Mouse (Mus musculus) kidney, postnatal 0 days (tissue): ENCODE data around the gene Cnksr3. TPM values are rescaled to one million over a fixed set of nuclear protein-coding genes. Genes with fewer than 3 reads are reported as not detected.
A peak's percentile ranks its signal among the peaks of the same experiment; 100 is the strongest.

Experiments
- ATAC-seq: fragments of 200-750 bp; cut with Nextera tagmentation; replicated peaks from 2 replicates; pipeline ENCODE4 v1.8.0; 2017; ENCODE audit warnings: low read depth, moderate number of reproducible peaks, moderate TSS enrichment, moderate library complexity; ENCODE audit not compliant: low FRiP score
- DNase-seq: peaks from one replicate; pipeline ENCODE4 v3.0.0-alpha.2; 2016; ENCODE audit warnings: low spot score
- H3K27ac ChIP-seq: fragments of 300-500 bp; sonication (generic); 2 replicates; pipeline ENCODE4 v1.5.1; 2014; ENCODE audit warnings: mild to moderate bottlenecking
- H3K27me3 ChIP-seq: fragments of 300-500 bp; sonication (generic); 2 replicates; pipeline ENCODE4 v1.6.1; 2014; ENCODE audit warnings: low read length, mixed read lengths; ENCODE audit not compliant: insufficient read depth
- H3K36me3 ChIP-seq: fragments of 300-500 bp; sonication (generic); 2 replicates; pipeline ENCODE4 v1.6.1; 2014; ENCODE audit warnings: low read length, mixed read lengths; ENCODE audit not compliant: insufficient read depth
- H3K4me1 ChIP-seq: fragments of 300-500 bp; sonication (generic); replicated peaks from 2 replicates; pipeline ENCODE4 v1.6.1; 2014; ENCODE audit warnings: antibody characterized with exemption, low read length, mixed read lengths; ENCODE audit not compliant: insufficient read depth
- H3K4me2 ChIP-seq: fragments of 300-500 bp; sonication (generic); 2 replicates; pipeline ENCODE4 v1.6.1; 2014; ENCODE audit warnings: mild to moderate bottlenecking, low read length, moderate library complexity, mixed read lengths
- H3K4me3 ChIP-seq: fragments of 300-500 bp; sonication (generic); replicated peaks from 2 replicates; pipeline ENCODE4 v1.5.1; 2014; ENCODE audit warnings: low read depth, low read length
- H3K9ac ChIP-seq: fragments of 300-500 bp; sonication (generic); 2 replicates; pipeline ENCODE4 v1.6.1; 2014; ENCODE audit warnings: low read depth, low read length
- H3K9me3 ChIP-seq: fragments of 300-500 bp; sonication (generic); replicated peaks from 2 replicates; pipeline ENCODE4 v1.6.1; 2016; ENCODE audit warnings: low read length, inconsistent platforms, mixed read lengths
- CTCF ChIP-seq: IDR thresholded peaks from 2 replicates; pipeline ENCODE4 v1.5.1; 2016; ENCODE audit warnings: antibody characterized with exemption, low read depth, mild to moderate bottlenecking, moderate library complexity
- WGBS: fragments of 180-500 bp; shearing (Covaris S2); extraction: QIAGEN DNeasy Blood & Tissue Kit; methylation state at CpG from one replicate; pipeline ENCODE4 v1.1.7; 2014; 5-methylcytosine and 5-hydroxymethylcytosine counted together
- polyA plus RNA-seq: library from polyadenylated mRNA; unstranded; fragments of >200 nt; fragmentation: Nextera tagmentation; extraction: Ambion mirVana; gene quantifications from 2 replicates; pipeline ENCODE4 v1.2.1, GENCODE M21; 2015

Gene Cnksr3
- polyA plus RNA-seq, 1 experiment from 2014 or later: 18.3 TPM

DNA sequence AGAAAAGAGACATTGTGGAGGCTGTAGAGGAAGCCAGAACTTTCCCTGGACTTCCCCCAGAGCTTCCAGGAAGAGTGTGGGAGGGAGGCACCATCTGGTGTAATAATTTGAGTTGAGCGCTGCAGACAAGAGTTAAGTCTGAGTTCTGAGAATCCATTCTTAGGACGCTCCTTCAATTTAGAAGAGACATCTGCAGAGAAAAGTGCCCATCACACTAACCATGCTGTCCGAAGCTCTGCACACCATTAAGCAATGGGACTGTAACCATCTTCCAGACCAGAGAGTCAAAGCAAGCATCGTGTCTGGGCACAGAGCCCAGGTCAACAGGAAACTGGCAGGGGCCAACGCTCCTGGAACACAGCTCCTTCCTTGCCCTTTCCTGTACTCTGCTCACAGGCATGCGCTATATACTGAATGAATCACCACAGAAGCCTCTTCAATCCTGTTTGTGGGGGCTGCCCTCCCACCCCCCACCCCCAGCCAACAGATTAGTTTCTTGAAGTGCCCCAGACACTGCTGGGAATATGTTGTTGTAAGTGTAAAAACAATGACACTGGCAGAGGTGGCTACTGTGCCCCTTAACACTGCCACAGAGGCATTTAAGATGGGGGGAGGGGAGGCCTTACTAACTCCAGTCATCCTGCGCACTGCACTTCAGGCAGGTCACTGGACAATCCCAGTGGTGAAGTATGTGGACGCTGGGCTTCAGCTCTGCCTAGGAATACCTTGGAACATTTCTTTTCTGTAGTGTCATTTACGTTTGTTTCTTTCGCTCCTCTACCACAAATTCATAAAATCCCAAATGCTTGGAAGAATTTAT, 93.6 kb downstream of the Cnksr3 start:
- H3K4me1 ChIP-seq: peaks cover 11% of the 10 kb centered on the region; the same call in 1 of the 2 replicates
- no peak overlapping the region for H3K4me2 ChIP-seq
- no peak overlapping the region for H3K4me3 ChIP-seq
- no peak overlapping the region for H3K9ac ChIP-seq
- WGBS: 22% methylated on average over 10 of the region's 10 CpGs
- no peaks in the 10 kb centered on the region for H3K27me3 ChIP-seq
- no peak for TF ChIP-seq CTCF
- no peaks in the 10 kb centered on the region for H3K9me3 ChIP-seq
- ATAC-seq: peak; percentile 64
- peak; percentile 80 for DNase-seq
- H3K36me3 ChIP-seq: peaks cover 16% of the 10 kb centered on the region; the same call in 1 of the 2 replicates
- H3K27ac ChIP-seq: peak overlapping the region; percentile 43

DNA sequence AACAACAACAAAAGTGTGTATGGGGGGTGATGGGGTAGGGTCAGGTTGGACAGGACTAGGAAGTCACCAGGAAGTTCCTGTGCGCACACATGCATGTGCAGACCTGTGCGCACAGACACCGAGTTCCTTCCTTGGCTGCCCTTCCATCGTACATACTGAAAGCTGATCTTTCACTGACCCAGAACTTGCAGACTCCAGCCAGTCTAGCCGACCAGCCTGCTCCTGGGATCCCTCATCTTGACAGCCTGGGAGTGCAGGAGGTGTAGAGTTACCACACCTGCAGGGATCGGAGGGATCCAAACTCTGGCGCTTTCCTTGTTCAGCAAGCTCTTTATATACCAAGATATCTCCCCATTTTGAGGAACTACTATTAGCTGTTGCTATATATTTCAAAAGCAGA, 94.3 kb downstream of the Cnksr3 start:
- peaks cover 11% of the 10 kb centered on the region; the same call in 1 of the 2 replicates for H3K4me1 ChIP-seq
- TF ChIP-seq CTCF: no peak
- no peaks in the 10 kb centered on the region for H3K27me3 ChIP-seq
- ATAC-seq (peak; percentile 83), DNase-seq (peak; percentile 86)
- peaks cover 16% of the 10 kb centered on the region; the same call in 1 of the 2 replicates for H3K36me3 ChIP-seq
- no peaks in the 10 kb centered on the region for H3K9me3 ChIP-seq
- 21% methylated on average over 7 of the region's 7 CpGs for WGBS
- H3K4me3 ChIP-seq: no peak overlapping the region
- no peak overlapping the region for H3K4me2 ChIP-seq
- H3K27ac ChIP-seq: peak overlapping the region; percentile 43
- H3K9ac ChIP-seq: no peak overlapping the region

DNA sequence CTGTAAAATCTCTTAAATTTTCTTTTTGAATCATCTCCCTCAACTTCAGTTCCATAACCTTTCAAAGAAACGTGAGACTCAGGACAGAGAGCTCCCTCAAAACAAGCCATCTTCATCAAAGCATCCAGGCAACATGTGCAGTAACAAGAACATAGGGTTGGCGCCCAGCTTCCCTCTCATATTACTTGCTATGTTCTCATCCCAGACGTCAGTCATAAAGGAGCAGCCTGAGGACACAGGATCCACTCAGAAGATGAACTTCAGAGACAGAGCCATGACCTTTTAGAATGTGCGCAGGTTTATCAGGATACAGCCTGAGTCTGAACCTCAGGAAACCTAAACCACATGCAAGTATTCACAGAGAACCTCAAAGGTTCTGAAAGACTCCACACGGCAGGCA, 97.2 kb downstream of the Cnksr3 start:
- no peak for TF ChIP-seq CTCF
- H3K27me3 ChIP-seq: no peaks in the 10 kb centered on the region
- 72% methylated on average over 5 of the region's 5 CpGs for WGBS
- ATAC-seq (no peak), DNase-seq (no peak)
- no peak overlapping the region for H3K4me3 ChIP-seq
- no peak overlapping the region for H3K27ac ChIP-seq
- no peak overlapping the region for H3K9ac ChIP-seq
- peaks cover 11% of the 10 kb centered on the region; the same call in 1 of the 2 replicates for H3K4me1 ChIP-seq
- no peak overlapping the region for H3K4me2 ChIP-seq
- H3K9me3 ChIP-seq: no peaks in the 10 kb centered on the region
- H3K36me3 ChIP-seq: peaks cover 10% of the 10 kb centered on the region; the same call in 1 of the 2 replicates

DNA sequence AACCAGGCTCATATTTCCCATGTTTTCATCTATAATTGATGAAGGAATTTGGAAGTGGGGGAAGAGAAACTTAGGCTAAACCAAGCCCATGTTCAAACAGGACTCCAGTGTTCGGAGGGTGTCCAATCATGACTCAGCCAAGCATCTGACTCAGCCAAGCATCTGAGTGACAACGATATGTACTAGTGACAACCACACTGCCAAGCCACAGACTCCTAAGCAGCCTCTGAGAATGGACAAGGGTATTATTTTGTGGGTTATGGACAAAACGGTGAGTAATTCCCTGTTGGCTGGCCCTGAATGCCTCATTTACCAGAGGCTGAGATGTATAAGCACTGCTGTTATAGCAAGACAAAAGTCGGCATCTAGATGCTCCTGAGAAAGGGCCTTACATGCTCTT, 98.3 kb downstream of the Cnksr3 start:
- Histone ChIP-seq H3K27me3 (no peaks in the 10 kb centered on the region), H3K9me3 (no peaks in the 10 kb centered on the region), H3K27ac (no peak overlapping the region), H3K36me3 (0 out of 2 replicates have a peak, but pooled peaks cover 5% of the 10 kb centered on the region), H3K9ac (no peak overlapping the region), H3K4me2 (no peak overlapping the region), H3K4me3 (no peak overlapping the region), H3K4me1 (peaks cover 10% of the 10 kb centered on the region; the same call in 1 of the 2 replicates)
- TF ChIP-seq CTCF: no peak
- WGBS: 89% methylated on average over 4 of the region's 4 CpGs
- DNase-seq: no peak
- no peak for ATAC-seq

DNA sequence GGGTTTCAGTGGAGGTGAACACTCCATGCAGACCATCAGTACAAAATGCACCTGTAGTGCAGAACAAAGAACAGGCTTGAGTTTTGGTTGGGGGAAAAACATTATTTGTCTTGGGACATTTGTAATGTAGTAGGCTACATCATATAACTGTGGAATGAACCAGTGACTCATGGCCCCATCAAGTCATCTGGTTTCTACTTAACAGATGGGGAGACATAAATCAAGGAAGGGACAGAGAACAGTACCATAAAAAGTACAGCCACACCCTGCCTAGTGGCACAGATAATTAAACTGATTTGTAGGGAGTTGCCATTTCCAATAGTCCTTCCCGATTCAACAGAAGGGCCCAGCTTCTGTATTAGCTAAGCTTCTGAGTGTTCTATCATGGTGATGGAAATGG, 98.9 kb downstream of the Cnksr3 start:
- H3K36me3 ChIP-seq: 0 out of 2 replicates have a peak, but pooled peaks cover 5% of the 10 kb centered on the region

DNA sequence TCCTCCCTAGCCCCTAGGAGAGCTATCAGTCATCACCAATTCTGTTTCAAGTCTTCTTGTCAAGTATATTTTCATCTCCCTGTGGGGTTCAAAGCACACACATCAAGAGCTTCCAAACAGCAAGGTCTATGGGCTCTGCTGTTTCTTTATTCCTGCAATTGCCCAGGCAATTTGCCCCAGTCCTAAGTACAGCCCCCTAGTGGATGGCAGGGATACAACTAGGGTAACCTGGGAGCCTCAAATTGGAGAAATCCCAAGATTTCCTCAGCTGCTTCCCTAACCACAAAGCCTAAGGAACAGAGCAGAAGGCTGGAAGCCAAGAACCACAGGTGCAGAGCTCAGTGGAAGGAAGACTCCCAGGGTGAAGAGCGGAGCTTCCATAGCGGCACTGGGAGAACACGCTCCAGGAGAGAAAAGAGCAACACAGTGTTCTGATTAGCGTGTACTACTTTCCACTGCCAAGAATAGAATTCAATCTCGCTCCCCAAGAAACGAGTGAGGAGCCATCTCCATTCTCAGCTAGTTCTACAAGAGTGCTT, 100.5 kb downstream of the Cnksr3 start:
- no peaks in the 10 kb centered on the region for H3K4me1 ChIP-seq
- ATAC-seq (no peak), DNase-seq (no peak)
- H3K9me3 ChIP-seq: no peaks in the 10 kb centered on the region
- no peaks in the 10 kb centered on the region for H3K27me3 ChIP-seq
- no peak for TF ChIP-seq CTCF
- H3K9ac ChIP-seq: no peak overlapping the region
- no peak overlapping the region for H3K4me2 ChIP-seq
- 80% methylated on average over 6 of the region's 6 CpGs for WGBS
- 0 out of 2 replicates have a peak, but pooled peaks cover 2% of the 10 kb centered on the region for H3K36me3 ChIP-seq
- H3K27ac ChIP-seq: no peak overlapping the region
- no peak overlapping the region for H3K4me3 ChIP-seq

More for the DNA sequence above, 98.9 kb downstream of the Cnksr3 start:
- Histone ChIP-seq H3K9me3 (no peaks in the 10 kb centered on the region), H3K4me2 (no peak overlapping the region), H3K27ac (no peak overlapping the region), H3K4me1 (0 out of 2 replicates have a peak, but pooled peaks cover 4% of the 10 kb centered on the region), H3K9ac (no peak overlapping the region), H3K4me3 (no peak overlapping the region), H3K27me3 (no peaks in the 10 kb centered on the region)
- no peak for ATAC-seq
- peak; percentile 18 for DNase-seq
- WGBS: 14% methylated on average over 1 of the region's 1 CpGs
- TF ChIP-seq CTCF: no peak
